Mouse (Mus musculus) liver, embryonic 14.5 days (tissue): ENCODE measurements around the gene Lrrc32.

Experiments
- CTCF ChIP-seq: IDR thresholded peaks from 2 replicates; pipeline ENCODE4 v1.5.1; 2016; ENCODE audit warnings: antibody characterized with exemption, low read depth, control low read depth
- EP300 ChIP-seq: IDR thresholded peaks from 2 replicates; pipeline ENCODE4 v1.6.1; 2016; ENCODE audit warnings: antibody characterized with exemption, low read depth

DNA sequence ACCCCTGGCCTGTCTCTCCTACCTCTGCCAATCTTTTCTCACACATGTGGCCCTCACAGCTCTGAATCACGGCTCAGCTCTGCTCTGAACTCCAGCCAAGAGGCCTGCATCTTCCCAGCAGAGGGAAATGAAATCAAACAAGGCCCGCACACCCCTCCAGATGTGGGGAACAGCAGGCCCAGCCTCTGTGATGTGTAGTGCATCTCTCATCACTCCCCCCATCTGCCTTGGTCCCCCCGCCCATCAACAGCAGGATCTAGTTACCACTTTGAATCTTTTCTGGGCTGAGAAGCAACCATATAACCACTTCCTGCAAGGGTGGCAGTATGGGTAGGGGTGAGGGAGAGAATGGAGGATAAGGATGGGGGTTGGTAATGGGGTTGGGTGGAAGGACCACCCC lies 20.0 kb upstream of the Lrrc32 start:
- TF ChIP-seq EP300: no peak
- no peak for TF ChIP-seq CTCF
